Mouse (Mus musculus): ENCODE results near the gene Cdc42ep5. TPM values are rescaled to one million over a fixed set of nuclear protein-coding genes. Genes with fewer than 3 reads are reported as not detected.
A peak's percentile ranks its signal among the peaks of the same experiment; 100 is the strongest.
"Not testable (repeated sequence)": the region's sequence is repeated elsewhere in the genome, so short reads cannot be mapped to it uniquely, and the experiment has no call there.

Cdc42ep5 gene
- 25.2 and 30.1 TPM in 2 replicates for polyA plus RNA-seq (2016; fragmentation: Nextera tagmentation; extraction: Ambion mirVana)

DNA sequence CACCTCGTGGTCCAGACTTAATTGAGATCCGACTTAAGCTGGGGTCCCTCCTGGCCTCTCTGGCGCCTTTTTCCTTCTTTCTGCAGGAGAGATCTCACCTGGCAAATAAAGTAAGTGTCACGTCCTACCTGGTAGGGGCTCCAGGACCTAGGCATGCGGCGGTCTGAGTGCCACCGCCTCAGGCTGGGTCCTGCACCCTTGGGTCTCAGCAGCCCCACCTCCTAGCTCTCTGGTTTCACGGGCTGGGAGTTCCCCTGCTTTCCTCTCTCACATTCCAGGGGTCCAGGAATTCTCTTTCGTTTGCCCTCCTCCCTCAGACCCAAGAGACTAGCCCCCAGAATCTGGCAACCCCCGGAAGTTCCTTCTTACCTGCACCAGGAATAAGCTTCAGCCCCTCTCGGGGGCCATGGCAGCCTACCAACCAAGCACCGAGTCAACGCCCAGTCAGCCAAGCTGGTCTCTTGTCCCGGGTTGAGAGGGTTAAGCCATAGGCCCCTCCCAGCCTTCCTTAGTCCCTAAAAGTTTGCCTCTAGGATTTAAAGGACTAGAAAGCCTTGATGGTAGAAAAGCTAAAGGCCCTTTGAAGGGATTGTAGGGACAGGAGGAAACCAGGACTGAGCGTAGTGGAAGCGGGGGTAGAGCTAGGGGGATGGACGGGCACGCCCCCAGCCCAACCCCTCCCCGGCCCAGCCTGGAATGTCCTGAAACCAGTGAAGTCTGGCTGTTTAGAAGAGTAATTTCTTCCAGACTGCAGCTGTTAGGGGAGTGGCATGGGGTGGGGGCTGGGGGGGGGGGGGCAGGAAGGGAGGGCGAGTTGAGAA, at the start of gene Cdc42ep5:
Cdc42ep5 (minus strand) TSS at position 771 of the 821 bp plus-strand sequence.
- no peaks in the 10 kb centered on the region for H3K9me3 ChIP-seq (replicated peaks)
- WGBS = under 1% methylated on average over 19 of the region's 20 CpGs
- H3K36me3 ChIP-seq = no peaks in the 10 kb centered on the region
- H3K4me3 ChIP-seq = peak within 1 kb of the TSS; percentile 60
- H3K9ac ChIP-seq = peak within 1 kb of the TSS; percentile 77
- H3K4me1 ChIP-seq (replicated peaks) = peaks cover 18% of the 10 kb centered on the region
- ATAC-seq (ENCODE audit: insufficient number of reproducible peaks, low FRiP score) = peak; percentile 91
- no peaks in the 10 kb centered on the region for H3K27me3 ChIP-seq (replicated peaks)
- peak within 1 kb of the TSS; percentile 86 for H3K27ac ChIP-seq (ENCODE audit: poor library complexity, severe bottlenecking)
- H3K4me2 ChIP-seq = peak within 1 kb of the TSS; percentile 76

DNA sequence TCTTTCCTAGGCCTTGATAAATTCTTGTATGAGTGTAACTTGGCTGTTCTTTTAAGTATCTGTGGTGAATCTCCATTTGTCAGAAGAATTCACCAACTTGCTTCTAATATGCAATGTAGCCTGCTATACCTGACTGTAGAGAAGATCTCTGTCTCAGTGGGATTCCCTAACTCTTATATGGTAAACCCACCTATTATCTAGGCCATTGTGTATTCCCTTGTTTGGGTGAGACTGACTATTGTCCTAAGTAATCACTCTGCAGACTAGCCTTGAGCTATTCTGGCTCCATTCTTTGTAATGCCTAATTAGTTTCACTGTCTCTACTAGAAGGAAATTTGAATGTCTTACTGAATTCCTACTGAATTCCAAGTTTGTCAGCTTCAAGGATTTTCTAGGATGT, 48.8 kb upstream of the Cdc42ep5 start:
- not testable (repeated sequence) for H3K4me2 ChIP-seq; H3K4me1 ChIP-seq (replicated peaks)

DNA sequence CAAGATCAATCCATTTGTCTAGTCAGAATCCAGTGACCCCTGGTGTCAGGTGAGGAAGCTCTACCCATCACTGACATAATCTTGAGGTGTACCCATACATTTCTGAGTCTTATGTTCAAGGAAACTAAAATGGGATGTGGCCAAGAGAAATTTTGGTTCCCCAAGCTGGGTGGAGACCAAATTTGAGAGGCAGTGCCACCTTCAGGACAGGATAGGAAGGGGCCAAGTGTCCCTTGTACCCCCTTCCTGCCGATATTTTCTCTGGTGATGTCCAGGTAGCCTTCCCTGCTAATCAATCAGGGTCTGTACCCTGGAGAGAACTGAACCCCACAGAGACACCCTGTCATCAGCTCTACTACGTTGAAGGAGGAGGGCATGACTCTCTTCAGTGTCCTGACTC, 44.0 kb upstream of the Cdc42ep5 start:
- peaks cover 4% of the 10 kb centered on the region; the same call in 1 of the 2 replicates for H3K9me3 ChIP-seq (replicated peaks)
- H3K36me3 ChIP-seq = no peaks in the 10 kb centered on the region
- H3K9ac ChIP-seq = no peak overlapping the region
- H3K4me1 ChIP-seq (replicated peaks) = no peaks in the 10 kb centered on the region
- H3K27me3 ChIP-seq (replicated peaks) = no peaks in the 10 kb centered on the region
- WGBS = 35% methylated on average over 2 of the region's 2 CpGs
- ATAC-seq (ENCODE audit: insufficient number of reproducible peaks, low FRiP score) = no peak
- H3K27ac ChIP-seq (ENCODE audit: poor library complexity, severe bottlenecking) = no peak overlapping the region
- H3K4me2 ChIP-seq = no peak overlapping the region
- H3K4me3 ChIP-seq = no peak overlapping the region

More for the DNA sequence above, 48.8 kb upstream of the Cdc42ep5 start:
- not testable (repeated sequence) for H3K27me3 ChIP-seq (replicated peaks); H3K36me3 ChIP-seq; H3K9me3 ChIP-seq (replicated peaks); H3K4me3 ChIP-seq; ATAC-seq (ENCODE audit: insufficient number of reproducible peaks, low FRiP score); H3K27ac ChIP-seq (ENCODE audit: poor library complexity, severe bottlenecking); H3K9ac ChIP-seq

DNA sequence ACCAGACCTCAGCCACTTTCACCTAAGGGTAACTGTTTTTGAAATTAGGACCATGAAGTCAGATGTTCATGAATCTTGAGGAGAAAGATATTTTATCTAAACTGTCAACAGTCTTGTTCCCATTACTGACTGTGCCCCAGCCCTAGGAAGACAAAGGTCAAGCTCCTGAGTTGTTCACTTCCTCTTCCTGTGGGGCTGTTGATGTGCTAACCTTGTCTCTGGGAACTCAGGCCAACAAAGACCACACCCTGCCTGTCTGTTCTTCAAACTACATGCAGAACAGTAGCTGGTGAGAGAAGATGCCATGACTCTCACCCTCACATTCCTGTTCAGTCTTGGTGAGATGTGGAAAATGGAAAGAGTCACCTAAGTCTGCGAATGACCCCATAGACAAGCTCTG, 42.5 kb upstream of the Cdc42ep5 start:
- no peak overlapping the region for H3K4me2 ChIP-seq
- no peaks in the 10 kb centered on the region for H3K4me1 ChIP-seq (replicated peaks)
- peaks cover 10% of the 10 kb centered on the region; the same call in 1 of the 2 replicates for H3K9me3 ChIP-seq (replicated peaks)
- 86% methylated on average over 1 of the region's 1 CpGs for WGBS
- H3K4me3 ChIP-seq = no peak overlapping the region
- no peak overlapping the region for H3K9ac ChIP-seq
- no peaks in the 10 kb centered on the region for H3K27me3 ChIP-seq (replicated peaks)
- no peak for ATAC-seq (ENCODE audit: insufficient number of reproducible peaks, low FRiP score)
- H3K36me3 ChIP-seq = no peaks in the 10 kb centered on the region
- no peak overlapping the region for H3K27ac ChIP-seq (ENCODE audit: poor library complexity, severe bottlenecking)

DNA sequence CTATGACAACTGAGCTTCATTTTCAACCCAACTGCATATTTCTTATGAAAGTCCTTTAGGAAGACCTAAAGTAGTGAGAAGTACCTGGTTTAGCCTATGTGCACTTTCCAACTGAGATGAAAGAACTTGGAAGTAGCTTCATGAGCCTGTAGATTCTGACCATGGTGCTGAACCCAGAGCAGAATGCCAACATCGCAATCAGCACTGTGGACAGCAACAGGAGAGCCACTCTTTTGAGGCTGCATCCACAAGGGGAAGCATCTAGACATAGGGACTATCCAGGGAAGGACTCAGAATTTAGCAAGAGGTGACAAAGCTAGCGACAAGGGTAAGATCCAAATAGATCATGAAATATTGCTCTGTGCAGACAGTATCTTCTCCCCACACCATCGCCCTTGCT, 13.8 kb upstream of the Cdc42ep5 start:
- ATAC-seq (ENCODE audit: insufficient number of reproducible peaks, low FRiP score) = no peak
- H3K9me3 ChIP-seq (replicated peaks) = no peaks in the 10 kb centered on the region
- no peaks in the 10 kb centered on the region for H3K4me1 ChIP-seq (replicated peaks)
- H3K4me3 ChIP-seq = no peak overlapping the region
- no peaks in the 10 kb centered on the region for H3K27me3 ChIP-seq (replicated peaks)
- no peak overlapping the region for H3K9ac ChIP-seq
- no peak overlapping the region for H3K27ac ChIP-seq (ENCODE audit: poor library complexity, severe bottlenecking)
- H3K36me3 ChIP-seq = no peaks in the 10 kb centered on the region
- no peak overlapping the region for H3K4me2 ChIP-seq
- 40% methylated on average over 3 of the region's 3 CpGs for WGBS

DNA sequence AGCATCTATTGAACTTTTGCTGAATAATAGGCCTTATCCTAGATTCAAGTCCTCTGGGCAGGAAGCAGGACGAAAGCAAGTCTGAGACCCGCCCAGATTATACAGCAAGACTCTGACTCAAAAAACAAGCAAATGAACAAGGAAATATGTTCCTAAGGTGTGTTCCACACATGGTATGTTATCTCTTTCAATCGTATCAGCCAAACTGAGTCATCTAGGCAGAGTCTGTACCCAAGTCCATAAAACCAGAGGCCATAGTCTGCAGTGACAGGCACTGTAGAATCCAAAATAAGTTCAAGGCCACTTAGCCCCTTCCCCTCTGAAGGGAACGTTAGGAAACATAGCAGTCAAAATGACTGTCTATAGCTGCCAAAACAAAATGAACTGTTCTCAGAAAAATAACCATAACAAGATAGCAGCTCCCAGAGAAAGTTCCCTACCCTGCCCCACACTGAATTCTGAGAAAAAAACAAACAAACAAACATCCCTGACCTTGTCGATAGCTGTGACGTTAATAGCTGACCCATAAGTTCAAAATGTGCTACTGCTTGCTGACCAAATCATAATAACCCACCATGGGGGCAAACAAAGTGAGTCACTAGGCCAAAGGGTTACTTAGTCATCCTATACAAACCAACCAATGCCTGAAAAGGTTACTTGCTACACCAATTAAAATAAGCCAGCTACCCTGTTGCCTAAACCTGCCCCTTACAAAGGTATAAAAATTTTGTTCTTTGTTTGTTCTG, 5.7 kb upstream of the Cdc42ep5 start:
- H3K9me3 ChIP-seq (replicated peaks) = no peaks in the 10 kb centered on the region; the same call in 1 of the 2 replicates
- WGBS = 72% methylated on average over 6 of the region's 6 CpGs
- H3K9ac ChIP-seq = no peak overlapping the region
- no peak overlapping the region for H3K4me3 ChIP-seq
- ATAC-seq (ENCODE audit: insufficient number of reproducible peaks, low FRiP score) = no peak
- H3K36me3 ChIP-seq = no peaks in the 10 kb centered on the region
- no peak overlapping the region for H3K4me2 ChIP-seq
- H3K4me1 ChIP-seq (replicated peaks) = peaks cover 5% of the 10 kb centered on the region
- no peak overlapping the region for H3K27ac ChIP-seq (ENCODE audit: poor library complexity, severe bottlenecking)
- no peaks in the 10 kb centered on the region for H3K27me3 ChIP-seq (replicated peaks)

- Histone ChIP-seq H3K4me2 (no peak overlapping the region), H3K36me3 (no peaks in the 10 kb centered on the region), H3K9me3 (replicated peaks) (no peaks in the 10 kb centered on the region; the same call in 1 of the 2 replicates), H3K27ac (ENCODE audit: poor library complexity, severe bottlenecking) (no peak overlapping the region), H3K9ac (no peak overlapping the region), H3K4me3 (no peak overlapping the region), H3K4me1 (replicated peaks) (peaks cover 16% of the 10 kb centered on the region), H3K27me3 (replicated peaks) (no peaks in the 10 kb centered on the region)
- ATAC-seq (ENCODE audit: insufficient number of reproducible peaks, low FRiP score) = no peak
These were observed 2.4 kb upstream of the Cdc42ep5 start for GRCm38 (mm10) chr7:4167098-4167497.

- peaks cover 18% of the 10 kb centered on the region for H3K4me1 ChIP-seq (replicated peaks)
- WGBS = 12% methylated on average over 3 of the region's 3 CpGs
- H3K27me3 ChIP-seq (replicated peaks) = no peaks in the 10 kb centered on the region
- peak overlapping the region; percentile 60 for H3K4me3 ChIP-seq
- no peak overlapping the region for H3K9ac ChIP-seq
- no peak for ATAC-seq (ENCODE audit: insufficient number of reproducible peaks, low FRiP score)
- H3K27ac ChIP-seq (ENCODE audit: poor library complexity, severe bottlenecking) = peak overlapping the region; percentile 86; the same call in 1 of the 2 replicates
- no peaks in the 10 kb centered on the region for H3K9me3 ChIP-seq (replicated peaks)
- H3K4me2 ChIP-seq = peak overlapping the region; percentile 76
- H3K36me3 ChIP-seq = no peaks in the 10 kb centered on the region
These were observed 626 bp upstream of the Cdc42ep5 start for GRCm38 (mm10) chr7:4165286-4165685.

- Histone ChIP-seq H3K27ac (ENCODE audit: poor library complexity, severe bottlenecking) (peak overlapping the region; percentile 86), H3K4me2 (peak overlapping the region; percentile 76), H3K9me3 (replicated peaks) (no peaks in the 10 kb centered on the region), H3K4me1 (replicated peaks) (peaks cover 18% of the 10 kb centered on the region), H3K27me3 (replicated peaks) (no peaks in the 10 kb centered on the region), H3K4me3 (peak overlapping the region; percentile 60), H3K36me3 (no peaks in the 10 kb centered on the region), H3K9ac (peak overlapping the region; percentile 77)
- 3% methylated on average over 11 of the region's 11 CpGs for WGBS
- peak; percentile 71 for ATAC-seq (ENCODE audit: insufficient number of reproducible peaks, low FRiP score)
These were observed 1.0 kb downstream of the Cdc42ep5 start for GRCm38 (mm10) chr7:4163571-4164072.

- not testable (repeated sequence) for H3K4me3 ChIP-seq; ATAC-seq (ENCODE audit: insufficient number of reproducible peaks, low FRiP score); H3K27me3 ChIP-seq (replicated peaks); H3K4me2 ChIP-seq; H3K27ac ChIP-seq (ENCODE audit: poor library complexity, severe bottlenecking); H3K9me3 ChIP-seq (replicated peaks); H3K36me3 ChIP-seq; H3K9ac ChIP-seq
- H3K4me1 ChIP-seq (replicated peaks) = peaks cover 15% of the 10 kb centered on the region
- WGBS = 86% methylated on average over 4 of the region's 4 CpGs
These were observed 3.1 kb downstream of the Cdc42ep5 start for GRCm38 (mm10) chr7:4161596-4161995.

DNA sequence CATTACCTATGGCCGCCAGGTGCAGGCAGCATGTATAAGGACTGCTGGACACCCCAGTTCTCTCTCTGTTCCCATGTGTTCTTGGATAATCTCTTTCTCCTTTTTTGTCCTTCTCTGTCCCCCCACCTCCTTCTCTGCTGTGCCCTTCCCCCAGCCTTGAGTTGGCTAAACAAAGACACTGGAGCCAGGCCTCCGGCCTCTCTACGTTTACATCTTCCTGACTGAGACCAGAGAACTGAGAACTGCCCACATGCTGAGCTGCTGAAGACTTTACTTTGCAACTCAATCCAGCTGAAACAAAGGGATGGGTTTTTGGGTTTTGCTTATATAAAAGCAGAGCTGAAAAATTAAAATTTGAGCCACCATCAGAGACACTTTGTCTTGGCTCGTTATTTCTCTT, 9.7 kb downstream of the Cdc42ep5 start:
- Histone ChIP-seq H3K9ac (no peak overlapping the region), H3K4me2 (no peak overlapping the region), H3K4me1 (replicated peaks) (peaks cover 17% of the 10 kb centered on the region), H3K27ac (ENCODE audit: poor library complexity, severe bottlenecking) (no peak overlapping the region), H3K9me3 (replicated peaks) (no peaks in the 10 kb centered on the region), H3K36me3 (peaks cover 7% of the 10 kb centered on the region), H3K4me3 (no peak overlapping the region), H3K27me3 (replicated peaks) (peaks cover 15% of the 10 kb centered on the region)
- ATAC-seq (ENCODE audit: insufficient number of reproducible peaks, low FRiP score) = no peak
- 49% methylated on average over 4 of the region's 4 CpGs for WGBS

Data from heart, embryonic 12.5 days (tissue).